Mouse (Mus musculus) forebrain, embryonic 14.5 days (tissue): ENCODE data around the gene Kif3c. TPM values are rescaled to one million over a fixed set of nuclear protein-coding genes. Genes with fewer than 3 reads are reported as not detected.

Experiments used
- ATAC-seq: fragments of 200-750 bp; cut with Nextera tagmentation; 2 replicates; pipeline ENCODE4 v1.8.0; 2017; ENCODE audit warnings: mild to moderate bottlenecking, moderate library complexity
- DNase-seq: peaks from one replicate; pipeline ENCODE4 v3.0.0-alpha.2; 2015; ENCODE audit warnings: low spot score
- H3K27ac ChIP-seq: fragments of 300-500 bp; sonication (generic); 2 replicates; pipeline ENCODE4 v1.5.1; 2014; ENCODE audit warnings: low read depth, mild to moderate bottlenecking, control low read depth, low read length, moderate library complexity
- H3K27me3 ChIP-seq: fragments of 300-500 bp; sonication (generic); replicated peaks from 2 replicates; pipeline ENCODE4 v1.6.1; 2014; ENCODE audit warnings: low read length, control low read depth, mixed read lengths; ENCODE audit not compliant: control insufficient read depth, insufficient read depth
- H3K36me3 ChIP-seq: fragments of 300-500 bp; sonication (generic); 2 replicates; pipeline ENCODE4 v1.6.1; 2014; ENCODE audit warnings: low read length, control low read depth; ENCODE audit not compliant: control insufficient read depth, insufficient read depth
- H3K4me1 ChIP-seq: fragments of 300-500 bp; sonication (generic); 2 replicates; pipeline ENCODE4 v1.6.1; 2014; ENCODE audit warnings: antibody characterized with exemption, low read length, control low read depth; ENCODE audit not compliant: control insufficient read depth, insufficient read depth
- H3K4me2 ChIP-seq: fragments of 300-500 bp; sonication (generic); 2 replicates; pipeline ENCODE4 v1.6.1; 2014; ENCODE audit warnings: mild to moderate bottlenecking, control low read depth, low read length
- H3K4me3 ChIP-seq: fragments of 300-500 bp; sonication (generic); 2 replicates; pipeline ENCODE4 v1.5.1; 2014; ENCODE audit warnings: low read depth, low read length, control low read depth
- H3K9ac ChIP-seq: fragments of 300-500 bp; sonication (generic); 2 replicates; pipeline ENCODE4 v1.6.1; 2014; ENCODE audit warnings: mild to moderate bottlenecking, low read length, control low read depth, moderate library complexity
- H3K9me3 ChIP-seq: fragments of 300-500 bp; sonication (generic); replicated peaks from 2 replicates; pipeline ENCODE4 v1.6.1; 2016; ENCODE audit warnings: low read length, control low read depth, mixed read lengths; ENCODE audit not compliant: control insufficient read depth
- WGBS: fragments of 180-500 bp; shearing (Covaris S2); extraction: QIAGEN DNeasy Blood & Tissue Kit; methylation state at CpG from one replicate; pipeline ENCODE4 v1.1.7; 2014; 5-methylcytosine and 5-hydroxymethylcytosine counted together
- polyA plus RNA-seq: library from polyadenylated mRNA; unstranded; fragments of >200 nt; fragmentation: Nextera tagmentation; extraction: Ambion mirVana; gene quantifications from 2 replicates; pipeline ENCODE4 v1.2.1, GENCODE M21; 2014

Kif3c gene
- polyA plus RNA-seq, 1 experiment from 2014 or later, result 50.8 TPM

GRCm38 (mm10) chr12:3430985-3431384, 66.1 kb downstream of the Kif3c start:
- no peak overlapping the region for H3K4me2 ChIP-seq
- no peak overlapping the region for H3K27ac ChIP-seq
- no peak for ATAC-seq

GRCm38 (mm10) chr12:3433736-3434135, 68.8 kb downstream of the Kif3c start:
- Histone ChIP-seq H3K27me3 (no peaks in the 10 kb centered on the region), H3K36me3 (no peaks in the 10 kb centered on the region), H3K27ac (no peak overlapping the region), H3K9me3 (no peaks in the 10 kb centered on the region), H3K4me1 (no peaks in the 10 kb centered on the region), H3K9ac (no peak overlapping the region), H3K4me2 (no peak overlapping the region), H3K4me3 (no peak overlapping the region)
- ATAC-seq (no peak), DNase-seq (no peak)
- 68% methylated on average over 1 of the region's 1 CpGs for WGBS

More at GRCm38 (mm10) chr12:3430985-3431384, 66.1 kb downstream of the Kif3c start:
- Histone ChIP-seq H3K9me3 (no peaks in the 10 kb centered on the region), H3K4me3 (no peak overlapping the region), H3K36me3 (no peaks in the 10 kb centered on the region), H3K27me3 (no peaks in the 10 kb centered on the region), H3K9ac (no peak overlapping the region), H3K4me1 (no peaks in the 10 kb centered on the region; the same call in 1 of the 2 replicates)
- DNase-seq, result no peak

DNA sequence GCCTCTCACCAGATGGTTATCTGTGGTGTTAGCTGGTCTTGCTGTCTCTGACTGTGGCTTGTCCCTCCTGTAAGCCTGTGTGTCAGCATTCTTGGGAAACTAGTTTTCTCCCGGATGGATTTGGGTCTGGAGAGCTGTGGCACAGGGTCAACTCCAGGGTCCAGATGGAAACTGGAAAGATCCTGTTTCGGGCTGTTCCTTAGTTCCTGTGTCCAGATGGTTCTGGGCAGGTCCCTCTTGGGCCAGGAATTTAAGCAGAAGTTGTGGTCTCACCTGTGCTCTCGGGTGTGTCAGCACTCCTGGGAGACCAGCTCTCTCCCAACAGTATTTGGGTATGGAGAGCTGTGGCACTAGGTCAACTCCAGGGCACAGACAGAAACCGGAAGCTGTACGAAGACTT, 71.5 kb downstream of the Kif3c start:
- H3K4me3 ChIP-seq, result no peak overlapping the region
- H3K4me1 ChIP-seq, result no peaks in the 10 kb centered on the region
- no peak overlapping the region for H3K9ac ChIP-seq
- H3K4me2 ChIP-seq, result no peak overlapping the region
- DNase-seq (no peak), ATAC-seq (no peak)
- WGBS, result 93% methylated on average over 5 of the region's 5 CpGs
- H3K36me3 ChIP-seq, result no peaks in the 10 kb centered on the region
- no peaks in the 10 kb centered on the region for H3K27me3 ChIP-seq
- H3K9me3 ChIP-seq, result no peaks in the 10 kb centered on the region
- H3K27ac ChIP-seq, result no peak overlapping the region

DNA sequence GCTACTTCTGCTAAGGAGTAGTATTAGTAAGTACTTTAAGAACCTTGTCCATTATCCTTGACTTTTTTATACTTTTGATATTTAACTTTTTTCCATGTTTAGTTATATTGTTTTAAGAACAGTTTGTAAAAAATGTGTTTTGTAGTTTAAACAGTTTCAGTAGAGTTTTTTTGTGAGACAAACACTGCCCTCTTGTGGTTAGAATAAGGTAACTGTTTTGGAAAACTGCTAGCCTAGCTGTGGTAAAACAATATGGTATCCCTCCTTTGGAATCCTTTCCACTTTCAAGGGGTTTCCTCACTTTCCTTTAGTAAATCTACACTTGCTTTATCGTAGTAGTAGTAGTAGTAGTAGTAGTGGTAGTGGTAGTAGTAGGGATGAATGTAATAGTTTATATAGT, 72.9 kb downstream of the Kif3c start:
- no peak overlapping the region for H3K27ac ChIP-seq
- H3K4me2 ChIP-seq, result no peak overlapping the region
- no peaks in the 10 kb centered on the region for H3K9me3 ChIP-seq
- no peaks in the 10 kb centered on the region for H3K36me3 ChIP-seq
- no peaks in the 10 kb centered on the region for H3K4me1 ChIP-seq
- WGBS, result 92% methylated on average over 1 of the region's 1 CpGs
- H3K9ac ChIP-seq, result no peak overlapping the region
- DNase-seq, result peak; percentile 3
- no peaks in the 10 kb centered on the region for H3K27me3 ChIP-seq
- ATAC-seq, result no peak
- no peak overlapping the region for H3K4me3 ChIP-seq

DNA sequence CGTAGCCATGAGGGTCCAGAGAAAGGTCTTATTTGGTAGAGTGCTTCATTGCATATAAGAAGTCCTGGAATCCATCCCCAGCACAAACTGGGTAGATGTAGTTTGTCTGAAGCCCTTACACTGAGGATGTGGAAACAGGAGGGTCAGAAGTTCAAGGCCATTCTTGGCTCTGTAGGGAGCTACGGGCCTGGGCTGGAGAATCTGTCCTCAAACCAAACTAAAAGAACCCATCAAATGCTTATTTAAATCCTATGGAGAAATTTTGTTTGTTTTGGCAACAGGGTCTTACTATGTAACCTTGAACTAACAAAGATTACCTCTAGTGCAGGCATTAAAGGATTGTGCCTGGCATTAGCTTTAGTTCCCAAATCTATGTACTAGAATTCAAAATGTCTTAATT, 76.0 kb downstream of the Kif3c start:
- Histone ChIP-seq H3K4me1 (no peaks in the 10 kb centered on the region), H3K27ac (no peak overlapping the region), H3K4me3 (no peak overlapping the region), H3K9ac (no peak overlapping the region), H3K27me3 (no peaks in the 10 kb centered on the region), H3K4me2 (no peak overlapping the region), H3K36me3 (0 out of 2 replicates have a peak, but pooled peaks cover 3% of the 10 kb centered on the region), H3K9me3 (no peaks in the 10 kb centered on the region)
- WGBS, result 90% methylated on average over 2 of the region's 2 CpGs
- DNase-seq (no peak), ATAC-seq (no peak)

DNA sequence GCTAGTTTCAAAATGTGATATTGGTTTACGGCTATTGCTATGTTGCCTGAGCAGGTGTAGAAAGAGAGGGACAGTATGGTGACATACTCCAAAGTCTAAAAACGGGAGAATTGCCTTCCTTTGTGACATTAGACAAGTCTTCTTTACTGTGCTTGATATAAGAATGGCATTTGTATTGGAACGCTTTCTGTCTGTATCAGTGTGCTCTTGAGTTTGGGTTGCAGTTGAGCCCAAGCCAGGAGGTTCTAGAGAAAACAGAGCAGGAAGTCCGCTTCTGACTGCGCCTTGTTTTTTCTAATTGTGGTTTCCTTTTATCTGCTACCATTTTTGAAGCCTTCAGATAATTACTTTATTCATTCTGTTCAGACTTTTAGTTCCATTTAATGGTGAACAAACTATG, 76.4 kb downstream of the Kif3c start:
- no peak for ATAC-seq
- no peaks in the 10 kb centered on the region for H3K4me1 ChIP-seq

GRCm38 (mm10) chr12:3453554-3453953, 88.6 kb downstream of the Kif3c start:
- no peaks in the 10 kb centered on the region for H3K4me1 ChIP-seq
- H3K9ac ChIP-seq, result no peak overlapping the region
- DNase-seq, result no peak
- no peak for ATAC-seq
- H3K4me2 ChIP-seq, result no peak overlapping the region
- H3K27ac ChIP-seq, result no peak overlapping the region
- H3K4me3 ChIP-seq, result no peak overlapping the region
- no peaks in the 10 kb centered on the region for H3K27me3 ChIP-seq
- H3K9me3 ChIP-seq, result no peaks in the 10 kb centered on the region
- 80% methylated on average over 3 of the region's 3 CpGs for WGBS
- peaks cover 33% of the 10 kb centered on the region for H3K36me3 ChIP-seq

More for the DNA sequence above, 76.4 kb downstream of the Kif3c start:
- 89% methylated on average over 5 of the region's 5 CpGs for WGBS
- Histone ChIP-seq H3K4me3 (no peak overlapping the region), H3K27ac (no peak overlapping the region), H3K27me3 (no peaks in the 10 kb centered on the region), H3K36me3 (0 out of 2 replicates have a peak, but pooled peaks cover 3% of the 10 kb centered on the region), H3K9ac (no peak overlapping the region), H3K4me2 (no peak overlapping the region), H3K9me3 (no peaks in the 10 kb centered on the region)
- no peak for DNase-seq

Other genes with a start within 250 kb of the Kif3c start
- gene Rab10, start 55.2 kb upstream of the Kif3c start, polyA plus RNA-seq, result 120 and 133 TPM in 2 replicates
- 8.9 and 12.2 TPM in 2 replicates for gene Asxl2, start 61.7 kb downstream of the Kif3c start, polyA plus RNA-seq
- 27.3 and 34.8 TPM in 2 replicates for gene Dtnb, start 207.2 kb downstream of the Kif3c start, polyA plus RNA-seq